Mouse (Mus musculus): ENCODE measurements around the gene Rnf31. TPM values are rescaled to one million over a fixed set of nuclear protein-coding genes. Genes with fewer than 3 reads are reported as not detected.

The Rnf31 gene
- polyA plus RNA-seq, 1 experiment = 11.2 TPM

- Histone ChIP-seq H3K4me2 (ENCODE audit: low read depth) (no peak overlapping the region), H3K4me3 (no peak overlapping the region), H3ac (ENCODE audit: control insufficient read depth, insufficient read length) (no peak overlapping the region), H3K79me2 (ENCODE audit: control insufficient read depth, insufficient read depth) (no peaks in the 10 kb centered on the region), H3K36me3 (ENCODE audit: control insufficient read depth, insufficient read depth) (no peaks in the 10 kb centered on the region), H3K27me3 (ENCODE audit: control insufficient read depth, insufficient read depth, insufficient read length) (no peaks in the 10 kb centered on the region)
- TF ChIP-seq POLR2AphosphoS2 (IDR thresholded peaks at IDR 0.05; ENCODE audit: insufficient read length, low read depth) = no peak
- TF ChIP-seq MYOG (IDR thresholded peaks at IDR 0.05; ENCODE audit: control insufficient read depth in 1 of 3, insufficient read depth in 1 of 3, insufficient read length in 2 of 3, low read depth in 2 of 3) = no peak
- TF ChIP-seq MAX (IDR thresholded peaks at IDR 0.05; ENCODE audit: low read depth) = no peak
- no peak for TF ChIP-seq POLR2A (IDR thresholded peaks at IDR 0.05; ENCODE audit: insufficient read length, low read depth)
- TF ChIP-seq TCF12 (IDR thresholded peaks at IDR 0.05; ENCODE audit: insufficient read depth, poor library complexity, severe bottlenecking) = no peak
- TF ChIP-seq USF1 (IDR thresholded peaks at IDR 0.05; ENCODE audit: low read depth) = no peak
- TF ChIP-seq TCF3 (IDR thresholded peaks at IDR 0.05; ENCODE audit: insufficient read length, low read depth) = no peak
- TF ChIP-seq REST (IDR thresholded peaks at IDR 0.05; ENCODE audit: insufficient read depth, insufficient read length) = no peak
- TF ChIP-seq SRF (IDR thresholded peaks at IDR 0.05; ENCODE audit: control insufficient read depth, insufficient read length, low read depth) = no peak
- no peak for TF ChIP-seq MYOD1 (IDR thresholded peaks at IDR 0.05; ENCODE audit: control insufficient read depth in 1 of 3, insufficient read length in 2 of 3, low read depth in 2 of 3)
- TF ChIP-seq E2F4 (IDR thresholded peaks at IDR 0.05; ENCODE audit: insufficient read depth) = no peak
- no peak for TF ChIP-seq CEBPB (IDR thresholded peaks at IDR 0.05; ENCODE audit: insufficient read depth, poor library complexity, severe bottlenecking)
Observed at GRCm38 (mm10) chr14:55618486-55619195, 27.1 kb downstream of the Rnf31 start.

- no peak for TF ChIP-seq MAX (IDR thresholded peaks at IDR 0.05; ENCODE audit: low read depth)
- no peak for TF ChIP-seq SRF (IDR thresholded peaks at IDR 0.05; ENCODE audit: control insufficient read depth, insufficient read length, low read depth)
- TF ChIP-seq MYOG (IDR thresholded peaks at IDR 0.05; ENCODE audit: control insufficient read depth in 1 of 3, insufficient read depth in 1 of 3, insufficient read length in 2 of 3, low read depth in 2 of 3) = no peak
- TF ChIP-seq USF1 (IDR thresholded peaks at IDR 0.05; ENCODE audit: low read depth) = no peak
- no peak for TF ChIP-seq TCF12 (IDR thresholded peaks at IDR 0.05; ENCODE audit: insufficient read depth, poor library complexity, severe bottlenecking)
- TF ChIP-seq MYOD1 (IDR thresholded peaks at IDR 0.05; ENCODE audit: control insufficient read depth in 1 of 3, insufficient read length in 2 of 3, low read depth in 2 of 3) = no peak
- no peak for TF ChIP-seq E2F4 (IDR thresholded peaks at IDR 0.05; ENCODE audit: insufficient read depth)
- no peak overlapping the region for H3K4me3 ChIP-seq
- H3K27me3 ChIP-seq (ENCODE audit: control insufficient read depth, insufficient read depth, insufficient read length) = no peaks in the 10 kb centered on the region
- no peak overlapping the region for H3ac ChIP-seq (ENCODE audit: control insufficient read depth, insufficient read length)
- H3K36me3 ChIP-seq (ENCODE audit: control insufficient read depth, insufficient read depth) = peaks cover 16% of the 10 kb centered on the region
- no peaks in the 10 kb centered on the region for H3K79me2 ChIP-seq (ENCODE audit: control insufficient read depth, insufficient read depth)
- H3K4me2 ChIP-seq (ENCODE audit: low read depth) = no peak overlapping the region
Observed at GRCm38 (mm10) chr14:55628077-55628827, 36.7 kb downstream of the Rnf31 start.

GRCm38 (mm10) chr14:55629312-55629711, 37.8 kb downstream of the Rnf31 start:
- Histone ChIP-seq H3K4me2 (ENCODE audit: low read depth) (no peak overlapping the region), H3K27me3 (ENCODE audit: control insufficient read depth, insufficient read depth, insufficient read length) (no peaks in the 10 kb centered on the region), H3K4me3 (no peak overlapping the region), H3ac (ENCODE audit: control insufficient read depth, insufficient read length) (no peak overlapping the region), H3K79me2 (ENCODE audit: control insufficient read depth, insufficient read depth) (no peaks in the 10 kb centered on the region), H3K36me3 (ENCODE audit: control insufficient read depth, insufficient read depth) (peaks cover 24% of the 10 kb centered on the region)
- no peak for TF ChIP-seq CEBPB (IDR thresholded peaks at IDR 0.05; ENCODE audit: insufficient read depth, poor library complexity, severe bottlenecking)
- TF ChIP-seq POLR2AphosphoS2 (IDR thresholded peaks at IDR 0.05; ENCODE audit: insufficient read length, low read depth) = no peak
- no peak for TF ChIP-seq MYOG (IDR thresholded peaks at IDR 0.05; ENCODE audit: control insufficient read depth in 1 of 3, insufficient read depth in 1 of 3, insufficient read length in 2 of 3, low read depth in 2 of 3)
- TF ChIP-seq MYOD1 (IDR thresholded peaks at IDR 0.05; ENCODE audit: control insufficient read depth in 1 of 3, insufficient read length in 2 of 3, low read depth in 2 of 3) = no peak
- TF ChIP-seq E2F4 (IDR thresholded peaks at IDR 0.05; ENCODE audit: insufficient read depth) = no peak
- TF ChIP-seq TCF12 (IDR thresholded peaks at IDR 0.05; ENCODE audit: insufficient read depth, poor library complexity, severe bottlenecking) = no peak
- no peak for TF ChIP-seq TCF3 (IDR thresholded peaks at IDR 0.05; ENCODE audit: insufficient read length, low read depth)
- no peak for TF ChIP-seq USF1 (IDR thresholded peaks at IDR 0.05; ENCODE audit: low read depth)
- TF ChIP-seq SRF (IDR thresholded peaks at IDR 0.05; ENCODE audit: control insufficient read depth, insufficient read length, low read depth) = no peak
- TF ChIP-seq POLR2A (IDR thresholded peaks at IDR 0.05; ENCODE audit: insufficient read length, low read depth) = no peak

GRCm38 (mm10) chr14:55634874-55635522, 43.5 kb downstream of the Rnf31 start:
- H3K4me3 ChIP-seq = peak overlapping the region; percentile 77
- peaks cover 18% of the 10 kb centered on the region for H3K36me3 ChIP-seq (ENCODE audit: control insufficient read depth, insufficient read depth)
- no peaks in the 10 kb centered on the region for H3K27me3 ChIP-seq (ENCODE audit: control insufficient read depth, insufficient read depth, insufficient read length)
- H3ac ChIP-seq (ENCODE audit: control insufficient read depth, insufficient read length) = peak overlapping the region; percentile 30
- no peak for TF ChIP-seq USF1 (IDR thresholded peaks at IDR 0.05; ENCODE audit: low read depth)
- TF ChIP-seq SRF (IDR thresholded peaks at IDR 0.05; ENCODE audit: control insufficient read depth, insufficient read length, low read depth) = no peak
- peak; percentile 64 to 87 (median 86) for TF ChIP-seq MYOD1 (IDR thresholded peaks at IDR 0.05; ENCODE audit: control insufficient read depth in 1 of 3, insufficient read length in 2 of 3, low read depth in 2 of 3)
- no peak for TF ChIP-seq POLR2AphosphoS2 (IDR thresholded peaks at IDR 0.05; ENCODE audit: insufficient read length, low read depth)
- TF ChIP-seq TCF12 (IDR thresholded peaks at IDR 0.05; ENCODE audit: insufficient read depth, poor library complexity, severe bottlenecking) = no peak
- no peak for TF ChIP-seq CEBPB (IDR thresholded peaks at IDR 0.05; ENCODE audit: insufficient read depth, poor library complexity, severe bottlenecking)
- peak overlapping the region; percentile 90 for H3K4me2 ChIP-seq (ENCODE audit: low read depth)
- H3K79me2 ChIP-seq (ENCODE audit: control insufficient read depth, insufficient read depth) = peaks cover 3% of the 10 kb centered on the region

Data from myocyte (in vitro differentiated cells).